Mouse (Mus musculus): Measurements from ENCODE around the gene Dgki.

DNA sequence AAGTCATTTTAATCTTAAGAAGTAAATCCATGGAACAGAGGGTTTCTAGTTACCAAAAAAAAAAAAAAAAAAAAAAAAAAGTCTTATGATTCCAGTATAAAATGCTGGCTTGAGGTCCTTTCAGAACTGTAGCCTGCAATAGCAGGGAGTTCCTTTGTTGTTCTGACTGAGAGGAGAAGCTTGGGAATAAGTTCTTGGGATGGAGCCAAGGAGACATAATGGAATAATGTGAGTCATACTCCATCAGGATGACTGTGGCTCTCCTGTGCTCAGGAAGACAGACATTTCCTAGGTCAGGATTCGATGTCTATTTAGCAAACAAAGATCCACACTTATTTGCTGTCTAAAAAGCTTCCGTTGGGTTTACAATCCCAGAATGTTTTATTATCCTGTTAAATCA is 318.3 kb downstream of the Dgki start:
- TF ChIP-seq POLR2A (IDR thresholded peaks at IDR 0.05; ENCODE audit: control insufficient read depth in 1 of 2, insufficient read depth in 1 of 2, low read depth in 1 of 2, low read length in 2 of 2, poor library complexity in 1 of 2): no peak
- no peak for TF ChIP-seq NRF1 (IDR thresholded peaks at IDR 0.05; ENCODE audit: insufficient read depth, low read depth, low read length, poor library complexity, severe bottlenecking)
- TF ChIP-seq CTCF (IDR thresholded peaks at IDR 0.05 in 2 of 3, conservative IDR thresholded peaks at IDR 0.05 in 1 of 3; ENCODE audit: control insufficient read depth in 1 of 3, insufficient read depth in 1 of 3, low read depth in 2 of 3, low read length in 3 of 3, poor library complexity in 1 of 3, severe bottlenecking in 1 of 3): no peak
- no peak for TF ChIP-seq MAX (IDR thresholded peaks at IDR 0.05; ENCODE audit: low read length)
- TF ChIP-seq EP300 (IDR thresholded peaks at IDR 0.05; ENCODE audit: low read depth in 1 of 2, low read length in 2 of 2): no peak
- no peak for TF ChIP-seq JUND (IDR thresholded peaks at IDR 0.05; ENCODE audit: low read depth, low read length)
